Mouse (Mus musculus): ENCODE data around the gene Sema3b. TPM values are rescaled to one million over a fixed set of nuclear protein-coding genes. Genes with fewer than 3 reads are reported as not detected.
A peak's percentile ranks its signal among the peaks of the same experiment; 100 is the strongest.

Sema3b gene
- polyA plus RNA-seq, 1 experiment from 2014 or later = 18.0 TPM

DNA sequence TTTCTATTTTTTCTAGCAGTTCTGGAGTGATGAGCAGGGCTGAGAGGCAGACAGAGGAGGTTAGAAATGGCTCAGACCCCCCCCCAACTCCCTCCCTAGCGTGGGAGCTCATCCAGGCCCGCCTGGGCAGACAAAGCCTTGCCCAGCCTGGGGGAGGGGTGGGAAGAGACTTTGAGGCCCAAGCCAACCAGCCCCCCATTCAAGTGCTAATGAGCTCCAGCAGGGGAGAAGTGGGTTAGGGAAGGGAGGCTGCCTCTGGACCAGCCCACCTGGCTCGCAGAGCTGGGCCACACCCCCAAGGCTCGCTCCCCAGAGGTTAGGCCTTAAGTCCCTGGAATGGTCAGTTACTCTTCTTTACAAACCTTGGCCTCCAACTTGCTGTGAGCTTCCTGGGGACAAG is 21.5 kb upstream of the Sema3b start:
- H3K9ac ChIP-seq (ENCODE audit: low read depth, low read length) = peak overlapping the region; percentile 41
- 13% methylated on average over 3 of the region's 4 CpGs for WGBS
- DNase-seq (ENCODE audit: low spot score) = peak; percentile 83

GRCm38 (mm10) chr9:107629901-107630425 is 20.9 kb upstream of the Sema3b start:
- H3K27ac ChIP-seq (replicated peaks; ENCODE audit: low read depth, low read length) = peak overlapping the region; percentile 87
- H3K27me3 ChIP-seq (replicated peaks; ENCODE audit: control insufficient read depth, insufficient read depth, low read length) = no peaks in the 10 kb centered on the region
- WGBS = 11% methylated on average over 12 of the region's 14 CpGs
- peak overlapping the region; percentile 41 for H3K9ac ChIP-seq (ENCODE audit: low read depth, low read length)
- ATAC-seq (ENCODE audit: low read depth) (no peak), DNase-seq (ENCODE audit: low spot score) (no peak)
- peaks cover 60% of the 10 kb centered on the region for H3K4me1 ChIP-seq (ENCODE audit: control insufficient read depth, insufficient read depth, low read length)
- peak overlapping the region; percentile 9; the same call in 1 of the 2 replicates for H3K4me3 ChIP-seq (ENCODE audit: low read depth, low read length)
- peak overlapping the region; percentile 47 for H3K4me2 ChIP-seq (ENCODE audit: low read depth, low read length)
- no peaks in the 10 kb centered on the region for H3K9me3 ChIP-seq (ENCODE audit: control insufficient read depth, low read length)
- H3K36me3 ChIP-seq (ENCODE audit: control insufficient read depth, insufficient read depth, low read length) = peaks cover 13% of the 10 kb centered on the region; the same call in 1 of the 2 replicates

More for the DNA sequence above, 21.5 kb upstream of the Sema3b start:
- Histone ChIP-seq H3K4me2 (ENCODE audit: low read depth, low read length) (peak overlapping the region; percentile 47), H3K4me3 (ENCODE audit: low read depth, low read length) (0 out of 2 replicates have a peak overlapping the region, but pooled peaks have one; percentile 9), H3K27me3 (replicated peaks; ENCODE audit: control insufficient read depth, insufficient read depth, low read length) (no peaks in the 10 kb centered on the region), H3K27ac (replicated peaks; ENCODE audit: low read depth, low read length) (peak overlapping the region; percentile 87), H3K36me3 (ENCODE audit: control insufficient read depth, insufficient read depth, low read length) (peaks cover 7% of the 10 kb centered on the region; the same call in 1 of the 2 replicates), H3K4me1 (ENCODE audit: control insufficient read depth, insufficient read depth, low read length) (peaks cover 60% of the 10 kb centered on the region), H3K9me3 (ENCODE audit: control insufficient read depth, low read length) (no peaks in the 10 kb centered on the region)
- ATAC-seq (ENCODE audit: low read depth) = no peak

GRCm38 (mm10) chr9:107629411-107629730 is 20.3 kb upstream of the Sema3b start:
- Histone ChIP-seq H3K9ac (ENCODE audit: low read depth, low read length) (0 out of 2 replicates have a peak overlapping the region, but pooled peaks have one; percentile 2), H3K27me3 (replicated peaks; ENCODE audit: control insufficient read depth, insufficient read depth, low read length) (no peaks in the 10 kb centered on the region), H3K9me3 (ENCODE audit: control insufficient read depth, low read length) (no peaks in the 10 kb centered on the region), H3K27ac (replicated peaks; ENCODE audit: low read depth, low read length) (peak overlapping the region; percentile 87), H3K4me3 (ENCODE audit: low read depth, low read length) (no peak overlapping the region), H3K36me3 (ENCODE audit: control insufficient read depth, insufficient read depth, low read length) (peaks cover 19% of the 10 kb centered on the region; the same call in 1 of the 2 replicates), H3K4me1 (ENCODE audit: control insufficient read depth, insufficient read depth, low read length) (peaks cover 60% of the 10 kb centered on the region), H3K4me2 (ENCODE audit: low read depth, low read length) (0 out of 2 replicates have a peak overlapping the region, but pooled peaks have one; percentile 47)
- DNase-seq (ENCODE audit: low spot score) = no peak
- WGBS = 31% methylated on average over 4 of the region's 4 CpGs
- ATAC-seq (ENCODE audit: low read depth) = no peak

- peak overlapping the region; percentile 22; the same call in 1 of the 2 replicates for H3K9ac ChIP-seq (ENCODE audit: low read depth, low read length)
- H3K4me1 ChIP-seq (ENCODE audit: control insufficient read depth, insufficient read depth, low read length) = peaks cover 60% of the 10 kb centered on the region
- H3K4me2 ChIP-seq (ENCODE audit: low read depth, low read length) = peak overlapping the region; percentile 43
- peak overlapping the region; percentile 87; the same call in 1 of the 2 replicates for H3K27ac ChIP-seq (replicated peaks; ENCODE audit: low read depth, low read length)
- no peaks in the 10 kb centered on the region for H3K9me3 ChIP-seq (ENCODE audit: control insufficient read depth, low read length)
- DNase-seq (ENCODE audit: low spot score) (no peak), ATAC-seq (ENCODE audit: low read depth) (no peak)
- 55% methylated on average over 11 of the region's 15 CpGs for WGBS
- no peak overlapping the region for H3K4me3 ChIP-seq (ENCODE audit: low read depth, low read length)
- H3K27me3 ChIP-seq (replicated peaks; ENCODE audit: control insufficient read depth, insufficient read depth, low read length) = no peaks in the 10 kb centered on the region
- peaks cover 24% of the 10 kb centered on the region; the same call in 1 of the 2 replicates for H3K36me3 ChIP-seq (ENCODE audit: control insufficient read depth, insufficient read depth, low read length)
Measured at GRCm38 (mm10) chr9:107628721-107629410, 19.8 kb upstream of the Sema3b start.

DNA sequence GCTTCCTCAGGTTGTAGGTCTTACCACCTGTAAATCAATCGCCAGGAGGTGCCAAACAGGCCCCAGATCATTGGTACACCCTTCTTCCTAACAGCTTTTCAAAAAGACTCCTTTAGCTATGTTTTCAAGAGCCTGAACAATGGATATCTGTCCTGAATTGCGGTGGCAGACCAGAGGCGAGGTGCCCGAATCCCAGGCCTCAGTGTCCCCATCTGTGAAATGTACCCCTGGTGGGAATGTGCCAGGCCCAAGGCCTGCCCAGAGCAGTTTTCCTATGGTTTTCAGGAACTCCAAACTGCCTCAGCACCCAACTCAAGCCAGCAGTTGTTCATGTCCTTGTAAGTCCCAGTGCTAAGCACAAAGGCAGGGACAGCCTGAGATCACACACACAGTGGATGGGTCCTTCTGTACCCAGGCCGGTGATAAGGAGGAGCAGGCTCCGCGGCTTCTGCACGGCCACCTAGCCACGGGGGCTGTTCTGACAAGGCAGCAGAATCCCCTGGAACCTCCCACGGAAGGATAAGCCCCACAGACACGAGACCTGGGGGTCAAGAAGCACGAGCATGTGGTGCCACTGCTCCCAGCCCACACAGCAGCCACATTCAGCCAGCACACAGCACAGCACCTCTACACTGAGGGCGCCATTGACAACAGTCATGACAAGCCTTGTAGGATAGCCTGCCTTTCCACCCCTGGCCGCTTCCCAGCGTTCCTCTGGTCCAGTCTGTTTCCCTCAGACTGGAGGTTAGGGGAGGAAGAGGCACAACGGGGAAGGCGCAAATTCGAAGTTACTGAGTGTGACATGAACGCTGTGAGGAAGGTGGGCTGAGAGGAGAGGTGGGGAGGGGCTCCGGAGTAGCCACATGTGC is 18.6 kb upstream of the Sema3b start:
- Histone ChIP-seq H3K4me2 (ENCODE audit: low read depth, low read length) (peak overlapping the region; percentile 43), H3K4me3 (ENCODE audit: low read depth, low read length) (no peak overlapping the region), H3K9me3 (ENCODE audit: control insufficient read depth, low read length) (no peaks in the 10 kb centered on the region), H3K4me1 (ENCODE audit: control insufficient read depth, insufficient read depth, low read length) (peaks cover 56% of the 10 kb centered on the region), H3K27me3 (replicated peaks; ENCODE audit: control insufficient read depth, insufficient read depth, low read length) (no peaks in the 10 kb centered on the region), H3K27ac (replicated peaks; ENCODE audit: low read depth, low read length) (peak overlapping the region; percentile 87), H3K9ac (ENCODE audit: low read depth, low read length) (peak overlapping the region; percentile 40), H3K36me3 (ENCODE audit: control insufficient read depth, insufficient read depth, low read length) (peaks cover 28% of the 10 kb centered on the region; the same call in 1 of the 2 replicates)
- ATAC-seq (ENCODE audit: low read depth) (no peak), DNase-seq (ENCODE audit: low spot score) (no peak)
- 35% methylated on average over 20 of the region's 20 CpGs for WGBS

DNA sequence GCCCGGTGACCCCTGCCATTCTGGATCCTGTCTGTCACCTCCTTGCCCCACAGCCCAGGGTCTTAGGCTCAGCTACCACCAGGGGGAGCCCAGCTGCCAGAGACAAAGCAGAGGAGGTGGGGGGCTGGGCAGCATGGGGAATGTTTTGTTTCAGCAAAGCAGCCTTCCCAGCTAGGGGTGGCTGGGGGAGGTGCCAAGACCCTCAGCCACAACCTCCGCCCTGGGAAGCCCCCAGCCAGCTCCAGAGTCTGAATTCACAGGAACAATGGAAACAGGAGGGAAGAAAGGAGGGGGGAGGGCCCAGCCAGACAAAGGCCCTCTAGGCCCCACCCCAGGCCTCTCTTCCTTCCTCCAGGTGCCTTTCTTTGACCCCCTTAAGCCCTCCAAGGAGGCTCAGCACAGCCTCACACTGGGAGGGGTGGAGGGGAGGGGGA is 17.8 kb upstream of the Sema3b start:
- Histone ChIP-seq H3K4me3 (ENCODE audit: low read depth, low read length) (peak overlapping the region; percentile 11; the same call in 1 of the 2 replicates), H3K9me3 (ENCODE audit: control insufficient read depth, low read length) (no peaks in the 10 kb centered on the region), H3K4me2 (ENCODE audit: low read depth, low read length) (peak overlapping the region; percentile 43), H3K27ac (replicated peaks; ENCODE audit: low read depth, low read length) (peak overlapping the region; percentile 87), H3K9ac (ENCODE audit: low read depth, low read length) (peak overlapping the region; percentile 40), H3K27me3 (replicated peaks; ENCODE audit: control insufficient read depth, insufficient read depth, low read length) (no peaks in the 10 kb centered on the region), H3K4me1 (ENCODE audit: control insufficient read depth, insufficient read depth, low read length) (peaks cover 48% of the 10 kb centered on the region), H3K36me3 (ENCODE audit: control insufficient read depth, insufficient read depth, low read length) (peaks cover 35% of the 10 kb centered on the region; the same call in 1 of the 2 replicates)
- peak; percentile 96 for DNase-seq (ENCODE audit: low spot score)
- peak; percentile 80 for ATAC-seq (ENCODE audit: low read depth)
- WGBS = 0% methylated on average over 1 of the region's 2 CpGs

DNA sequence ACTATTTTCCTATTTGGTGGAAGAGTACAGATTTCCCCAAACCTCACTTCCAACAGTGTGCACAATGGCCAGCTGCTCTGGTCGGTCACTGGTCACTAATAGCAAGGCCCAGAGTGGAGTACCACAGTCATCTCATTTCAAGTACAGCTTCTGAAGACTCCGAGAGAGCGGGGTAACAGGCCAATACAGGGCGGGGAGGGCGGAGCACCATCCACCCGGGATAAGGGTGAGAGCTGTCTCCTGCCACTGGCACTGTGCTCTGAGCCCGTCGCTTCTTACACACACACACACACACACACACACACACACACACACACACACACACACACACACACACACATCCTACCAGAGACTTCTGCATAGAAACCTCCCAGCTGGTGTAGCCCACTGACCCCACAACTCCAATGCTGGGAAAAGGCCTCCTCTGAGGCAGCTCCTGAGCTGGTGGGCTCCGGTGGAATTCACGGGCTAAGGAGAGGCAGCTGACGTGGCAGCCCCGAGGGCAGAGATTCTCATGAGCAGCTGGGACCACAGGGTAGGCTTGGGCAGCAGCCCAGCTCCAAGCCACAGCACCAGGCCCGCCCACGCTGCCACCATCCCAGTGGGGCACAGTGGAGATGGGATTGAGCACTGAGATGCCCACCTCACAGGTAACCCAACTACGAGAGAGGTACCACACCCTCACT is 17.3 kb upstream of the Sema3b start:
- peak; percentile 48 for ATAC-seq (ENCODE audit: low read depth)
- Histone ChIP-seq H3K4me1 (ENCODE audit: control insufficient read depth, insufficient read depth, low read length) (peaks cover 45% of the 10 kb centered on the region), H3K36me3 (ENCODE audit: control insufficient read depth, insufficient read depth, low read length) (peaks cover 35% of the 10 kb centered on the region; the same call in 1 of the 2 replicates), H3K9ac (ENCODE audit: low read depth, low read length) (peak overlapping the region; percentile 38; the same call in 1 of the 2 replicates), H3K4me3 (ENCODE audit: low read depth, low read length) (peak overlapping the region; percentile 11; the same call in 1 of the 2 replicates), H3K9me3 (ENCODE audit: control insufficient read depth, low read length) (no peaks in the 10 kb centered on the region), H3K27ac (replicated peaks; ENCODE audit: low read depth, low read length) (peak overlapping the region; percentile 87), H3K27me3 (replicated peaks; ENCODE audit: control insufficient read depth, insufficient read depth, low read length) (no peaks in the 10 kb centered on the region), H3K4me2 (ENCODE audit: low read depth, low read length) (peak overlapping the region; percentile 43)
- peak; percentile 85 for DNase-seq (ENCODE audit: low spot score)
- WGBS = 45% methylated on average over 9 of the region's 15 CpGs

Data from embryonic facial prominence, embryonic 14.5 days (tissue).